In genomic region chr12:69418606-69419005, GRCm38 (mm10) we compare ENCODE assay signal across 24 mouse cellular contexts. TPM values are rescaled to one million over a fixed set of nuclear protein-coding genes. Genes with fewer than 3 reads are reported as not detected.
A peak's percentile ranks its signal among the peaks of the same experiment; 100 is the strongest.
DNase-seq lines count a peak whose midpoint lies in the region; ATAC-seq and TF ChIP-seq lines count a peak whose summit lies in the region.
"Had no signal": no experiment of that assay in that cellular context is flagged by ENCODE, and none has a peak within 500 bp of the region (broad histone marks: within the 10 kb centered on the region; RNA-seq: fewer than 3 reads in every experiment).

No protein-coding gene starts in this region.

- peak overlapping the region; percentile 7 for H3K4me3 ChIP-seq in megakaryocyte, embryonic 14.5 days (replicated peaks)
- no peak overlapping the region for H3K4me3 ChIP-seq in stomach, postnatal 0 days (ENCODE audit: low read depth, low read length)
- H3K4me3 ChIP-seq: forebrain, embryonic 10.5 days; heart, embryonic 10.5 days; heart, embryonic 15.5 days; layer of hippocampus, adult 2 months; limb, embryonic 13.5 days; lung, embryonic 15.5 days; midbrain, embryonic 13.5 days; stomach, embryonic 15.5 days had no signal

- peak overlapping the region; percentile 63; the same call in 1 of the 2 replicates for H3K27ac ChIP-seq in stomach, postnatal 0 days (replicated peaks)
- H3K27ac ChIP-seq: forebrain, embryonic 10.5 days; heart, embryonic 10.5 days; heart, embryonic 15.5 days; layer of hippocampus, adult 2 months; limb, embryonic 13.5 days; lung, embryonic 15.5 days; midbrain, embryonic 13.5 days had no signal

- peaks cover 36% of the 10 kb centered on the region for H3K27me3 ChIP-seq in megakaryocyte, embryonic 14.5 days (replicated peaks)
- H3K27me3 ChIP-seq in stomach, postnatal 0 days (ENCODE audit: control insufficient read depth, insufficient read depth, low read length) = no peaks in the 10 kb centered on the region
- H3K27me3 ChIP-seq: heart, embryonic 15.5 days; limb, embryonic 13.5 days; lung, embryonic 15.5 days; midbrain, embryonic 13.5 days; stomach, embryonic 15.5 days had no signal

- TF ChIP-seq CTCF in stomach, postnatal 0 days (IDR thresholded peaks at IDR 0.05; ENCODE audit: low read depth) = no peak

- H3K36me3 ChIP-seq in megakaryocyte, embryonic 14.5 days (replicated peaks; ENCODE audit: low read length) = no peaks in the 10 kb centered on the region
- no peaks in the 10 kb centered on the region for H3K36me3 ChIP-seq in stomach, postnatal 0 days (ENCODE audit: control insufficient read depth, insufficient read depth, low read length)
- H3K36me3 ChIP-seq: heart, embryonic 10.5 days; heart, embryonic 15.5 days; limb, embryonic 13.5 days; lung, embryonic 15.5 days; midbrain, embryonic 13.5 days; stomach, embryonic 15.5 days had no signal

- H3K4me1 ChIP-seq in megakaryocyte, embryonic 14.5 days = peaks cover 55% of the 10 kb centered on the region
- peaks cover 3% of the 10 kb centered on the region; the same call in 1 of the 2 replicates for H3K4me1 ChIP-seq in stomach, postnatal 0 days (replicated peaks; ENCODE audit: control insufficient read depth, insufficient read depth)
- H3K4me1 ChIP-seq: limb, embryonic 13.5 days; midbrain, embryonic 13.5 days; stomach, embryonic 15.5 days had no signal

- no peak overlapping the region for H3K9ac ChIP-seq in stomach, postnatal 0 days (ENCODE audit: low read length)
- H3K9ac ChIP-seq: heart, embryonic 15.5 days; limb, embryonic 13.5 days; lung, embryonic 15.5 days; midbrain, embryonic 13.5 days; stomach, embryonic 15.5 days had no signal

- ATAC-seq in frontal cortex, adult (ENCODE audit: low TSS enrichment) = peak; percentile 16; the same call in 1 of the 2 replicates
- no peak for ATAC-seq in megakaryocyte, adult 5-6 weeks (ENCODE audit: poor library complexity, severe bottlenecking)
- ATAC-seq in stomach, postnatal 0 days (ENCODE audit: low FRiP score, low TSS enrichment) = no peak
- ATAC-seq: activated CD4-positive, CD25-positive, alpha-beta regulatory T cell, adult 4 months; forebrain, embryonic 16.5 days; intestine, embryonic 16.5 days; midbrain, embryonic 13.5 days had no signal

- no peaks in the 10 kb centered on the region for H3K9me3 ChIP-seq in megakaryocyte, embryonic 14.5 days
- no peaks in the 10 kb centered on the region for H3K9me3 ChIP-seq in stomach, postnatal 0 days (ENCODE audit: control insufficient read depth, low read length)
- H3K9me3 ChIP-seq: heart, embryonic 10.5 days; heart, embryonic 15.5 days; limb, embryonic 13.5 days; lung, embryonic 15.5 days; midbrain, embryonic 13.5 days; stomach, embryonic 15.5 days had no signal

- WGBS in stomach, postnatal 0 days = 81% methylated on average over 13 of the region's 13 CpGs

- no peak for TF ChIP-seq EP300 in stomach, postnatal 0 days (optimal IDR thresholded peaks at IDR 0.05)

- H3K4me2 ChIP-seq in stomach, postnatal 0 days (replicated peaks; ENCODE audit: low read depth) = no peak overlapping the region
- H3K4me2 ChIP-seq: heart, embryonic 15.5 days; limb, embryonic 13.5 days; liver, embryonic 11.5 days; lung, embryonic 15.5 days; midbrain, embryonic 13.5 days; stomach, embryonic 15.5 days had no signal

- DNase-seq in cerebellum, adult 9-10 months = peak; percentile 21
- DNase-seq in cerebellum, postnatal 4 days (ENCODE audit: low spot score in 2 of 2) = no peak
- DNase-seq in frontal cortex, adult 2 months (ENCODE audit: extremely low spot score in 1 of 2, low spot score in 1 of 2) = no peak
- no peak for DNase-seq in stomach, postnatal 0 days (ENCODE audit: low spot score)
- DNase-seq in urinary bladder, postnatal 25 days (ENCODE audit: low spot score) = no peak
- DNase-seq: gastrocnemius, postnatal 10 days; kidney, postnatal 25 days; thymus, postnatal 14 days had no signal

RNA-seq across cellular contexts. Expression of gene Gm9887, which starts 46.3 kb away (rescaled TPM):
- 0.27 and 0.50 TPM in 2 replicates for polyA plus RNA-seq in frontal cortex, adult 2 months (2012; rRNA removed)
- 3.3 and 4.8 TPM in 2 replicates for polyA plus RNA-seq in megakaryocyte, embryonic 14.5 days (2012; ENCODE audit: insufficient read depth, low replicate concordance)
- total RNA-seq in megakaryocyte, adult 5-6 weeks (2015) = not detected in 2 replicates
- not detected in 2 replicates for total RNA-seq in megakaryocyte, adult 5-6 weeks (2017)
- polyA plus RNA-seq in stomach, postnatal 0 days (2015; fragmentation: Nextera tagmentation; extraction: Ambion mirVana) = 2.4 and 4.1 TPM in 2 replicates
- total RNA-seq: megakaryocyte-erythroid progenitor cell, adult 5-6 weeks had no signal
- polyA plus RNA-seq: activated CD4-positive, CD25-positive, alpha-beta regulatory T cell, adult 4 months had no signal

RNA-seq across cellular contexts. Expression of gene Arf6, which starts 46.7 kb away (rescaled TPM):
- polyA plus RNA-seq in frontal cortex, adult 2 months (2012; rRNA removed) = 46.3 and 48.8 TPM in 2 replicates
- 211 and 251 TPM in 2 replicates for polyA plus RNA-seq in megakaryocyte, embryonic 14.5 days (2012; ENCODE audit: insufficient read depth, low replicate concordance)
- 78.8 and 94.8 TPM in 2 replicates for total RNA-seq in megakaryocyte, adult 5-6 weeks (2015)
- 125 and 133 TPM in 2 replicates for total RNA-seq in megakaryocyte, adult 5-6 weeks (2017)
- 97.8 and 116 TPM in 2 replicates for polyA plus RNA-seq in stomach, postnatal 0 days (2015; fragmentation: Nextera tagmentation; extraction: Ambion mirVana)
